Mouse (Mus musculus) embryonic facial prominence, embryonic 14.5 days (tissue): ENCODE data around the gene Foxo3. TPM values are rescaled to one million over a fixed set of nuclear protein-coding genes. Genes with fewer than 3 reads are reported as not detected.

Experiments
- ATAC-seq: fragments of 200-750 bp; cut with Nextera tagmentation; 2 replicates; pipeline ENCODE4 v1.8.0; 2017; ENCODE audit warnings: low read depth, moderate number of reproducible peaks, moderate TSS enrichment
- DNase-seq: peaks from one replicate; pipeline ENCODE4 v3.0.0-alpha.2; 2015; ENCODE audit warnings: low spot score
- H3K27ac ChIP-seq: fragments of 300-500 bp; sonication (generic); replicated peaks from 2 replicates; pipeline ENCODE4 v1.5.1; 2014; ENCODE audit warnings: low read depth, mild to moderate bottlenecking, low read length, moderate library complexity
- H3K27me3 ChIP-seq: fragments of 300-500 bp; sonication (generic); replicated peaks from 2 replicates; pipeline ENCODE4 v1.6.1; 2014; ENCODE audit warnings: low read length; ENCODE audit not compliant: control insufficient read depth, insufficient read depth
- H3K36me3 ChIP-seq: fragments of 300-500 bp; sonication (generic); 2 replicates; pipeline ENCODE4 v1.6.1; 2014; ENCODE audit warnings: low read length, mixed read lengths; ENCODE audit not compliant: control insufficient read depth, insufficient read depth
- H3K4me1 ChIP-seq: fragments of 300-500 bp; sonication (generic); 2 replicates; pipeline ENCODE4 v1.6.1; 2014; ENCODE audit warnings: antibody characterized with exemption, low read length; ENCODE audit not compliant: control insufficient read depth, insufficient read depth
- H3K4me2 ChIP-seq: fragments of 300-500 bp; sonication (generic); 2 replicates; pipeline ENCODE4 v1.6.1; 2014; ENCODE audit warnings: low read depth, mild to moderate bottlenecking, low read length, moderate library complexity, mixed read lengths
- H3K4me3 ChIP-seq: fragments of 300-500 bp; sonication (generic); 2 replicates; pipeline ENCODE4 v1.5.1; 2014; ENCODE audit warnings: low read depth, mild to moderate bottlenecking, low read length
- H3K9ac ChIP-seq: fragments of 300-500 bp; sonication (generic); 2 replicates; pipeline ENCODE4 v1.6.1; 2014; ENCODE audit warnings: low read depth, mild to moderate bottlenecking, low read length, moderate library complexity, mixed read lengths
- H3K9me3 ChIP-seq: fragments of 300-500 bp; sonication (generic); 2 replicates; pipeline ENCODE4 v1.6.1; 2016; ENCODE audit warnings: low read length; ENCODE audit not compliant: control insufficient read depth
- WGBS: fragments of 180-500 bp; shearing (Covaris S2); extraction: QIAGEN DNeasy Blood & Tissue Kit; methylation state at CpG from one replicate; pipeline ENCODE4 v1.1.7; 2014; 5-methylcytosine and 5-hydroxymethylcytosine counted together
- polyA plus RNA-seq: library from polyadenylated mRNA; unstranded; fragments of >200 nt; fragmentation: Nextera tagmentation; extraction: Ambion mirVana; gene quantifications from 2 replicates; pipeline ENCODE4 v1.2.1, GENCODE M21; 2014

Gene Foxo3
- polyA plus RNA-seq, 1 experiment from 2014 or later = 12.3 TPM

GRCm38 (mm10) chr10:42244420-42245255 lies 31.9 kb downstream of the Foxo3 start:
- no peak overlapping the region for H3K9ac ChIP-seq
- H3K9me3 ChIP-seq = no peaks in the 10 kb centered on the region
- H3K36me3 ChIP-seq = no peaks in the 10 kb centered on the region
- peaks cover 57% of the 10 kb centered on the region for H3K4me1 ChIP-seq
- H3K27ac ChIP-seq = no peak overlapping the region
- DNase-seq (no peak), ATAC-seq (no peak)
- WGBS = 62% methylated on average over 8 of the region's 8 CpGs
- no peaks in the 10 kb centered on the region for H3K27me3 ChIP-seq
- H3K4me3 ChIP-seq = no peak overlapping the region
- no peak overlapping the region for H3K4me2 ChIP-seq

- no peak for DNase-seq
- H3K4me3 ChIP-seq = no peak overlapping the region
- no peak overlapping the region for H3K27ac ChIP-seq
- H3K4me2 ChIP-seq = no peak overlapping the region
- H3K27me3 ChIP-seq = no peaks in the 10 kb centered on the region
- H3K9me3 ChIP-seq = no peaks in the 10 kb centered on the region
- WGBS = 71% methylated on average over 7 of the region's 7 CpGs
- H3K9ac ChIP-seq = no peak overlapping the region
- ATAC-seq = no peak
- no peaks in the 10 kb centered on the region for H3K36me3 ChIP-seq
- peaks cover 50% of the 10 kb centered on the region for H3K4me1 ChIP-seq
These were observed 32.6 kb downstream of the Foxo3 start for GRCm38 (mm10) chr10:42243925-42244324.

GRCm38 (mm10) chr10:42242484-42242883 lies 34.1 kb downstream of the Foxo3 start:
- Histone ChIP-seq H3K4me3 (no peak overlapping the region), H3K9me3 (no peaks in the 10 kb centered on the region), H3K27me3 (no peaks in the 10 kb centered on the region), H3K4me1 (peaks cover 41% of the 10 kb centered on the region), H3K36me3 (no peaks in the 10 kb centered on the region), H3K27ac (no peak overlapping the region), H3K4me2 (no peak overlapping the region), H3K9ac (no peak overlapping the region)
- 89% methylated on average over 6 of the region's 6 CpGs for WGBS
- ATAC-seq (no peak), DNase-seq (no peak)

GRCm38 (mm10) chr10:42241775-42242174 lies 34.8 kb downstream of the Foxo3 start:
- H3K4me2 ChIP-seq = no peak overlapping the region
- H3K27ac ChIP-seq = no peak overlapping the region
- H3K36me3 ChIP-seq = no peaks in the 10 kb centered on the region
- no peaks in the 10 kb centered on the region for H3K9me3 ChIP-seq
- ATAC-seq (no peak), DNase-seq (no peak)
- WGBS = 76% methylated on average over 4 of the region's 4 CpGs
- H3K4me3 ChIP-seq = no peak overlapping the region
- H3K9ac ChIP-seq = no peak overlapping the region
- no peaks in the 10 kb centered on the region for H3K27me3 ChIP-seq
- peaks cover 33% of the 10 kb centered on the region for H3K4me1 ChIP-seq

- peaks cover 14% of the 10 kb centered on the region for H3K4me1 ChIP-seq
- H3K4me3 ChIP-seq = no peak overlapping the region
- no peak for DNase-seq
- WGBS = 88% methylated on average over 6 of the region's 6 CpGs
- no peak for ATAC-seq
- no peak overlapping the region for H3K4me2 ChIP-seq
- H3K9ac ChIP-seq = no peak overlapping the region
- no peaks in the 10 kb centered on the region for H3K27me3 ChIP-seq
- no peaks in the 10 kb centered on the region for H3K9me3 ChIP-seq
- no peaks in the 10 kb centered on the region for H3K36me3 ChIP-seq
- H3K27ac ChIP-seq = no peak overlapping the region
These were observed 36.8 kb downstream of the Foxo3 start for GRCm38 (mm10) chr10:42239810-42240111.

GRCm38 (mm10) chr10:42238923-42239809 lies 37.4 kb downstream of the Foxo3 start:
- Histone ChIP-seq H3K4me2 (no peak overlapping the region), H3K9ac (no peak overlapping the region), H3K27ac (no peak overlapping the region), H3K36me3 (0 out of 2 replicates have a peak, but pooled peaks cover under 1% of the 10 kb centered on the region), H3K4me3 (no peak overlapping the region), H3K27me3 (no peaks in the 10 kb centered on the region), H3K4me1 (peaks cover 9% of the 10 kb centered on the region), H3K9me3 (no peaks in the 10 kb centered on the region)
- no peak for ATAC-seq
- no peak for DNase-seq
- 78% methylated on average over 15 of the region's 15 CpGs for WGBS

GRCm38 (mm10) chr10:42238296-42238695 lies 38.3 kb downstream of the Foxo3 start:
- Histone ChIP-seq H3K27ac (no peak overlapping the region), H3K27me3 (no peaks in the 10 kb centered on the region), H3K9ac (no peak overlapping the region), H3K36me3 (0 out of 2 replicates have a peak, but pooled peaks cover 3% of the 10 kb centered on the region), H3K4me1 (peaks cover 9% of the 10 kb centered on the region), H3K4me3 (no peak overlapping the region), H3K4me2 (no peak overlapping the region), H3K9me3 (no peaks in the 10 kb centered on the region)
- no peak for DNase-seq
- no peak for ATAC-seq
- 55% methylated on average over 5 of the region's 5 CpGs for whole genome bisulfite sequencing

- H3K4me3 ChIP-seq = no peak overlapping the region
- no peak overlapping the region for H3K9ac ChIP-seq
- ATAC-seq (no peak), DNase-seq (no peak)
- peaks cover 9% of the 10 kb centered on the region for H3K4me1 ChIP-seq
- 82% methylated on average over 4 of the region's 4 CpGs for WGBS
- H3K36me3 ChIP-seq = 0 out of 2 replicates have a peak, but pooled peaks cover 3% of the 10 kb centered on the region
- no peaks in the 10 kb centered on the region for H3K9me3 ChIP-seq
- H3K4me2 ChIP-seq = no peak overlapping the region
- H3K27ac ChIP-seq = no peak overlapping the region
- no peaks in the 10 kb centered on the region for H3K27me3 ChIP-seq
These were observed 39.0 kb downstream of the Foxo3 start for GRCm38 (mm10) chr10:42237556-42237955.
